Mouse (Mus musculus): ENCODE data around the gene Mageb1.
"Not testable (repeated sequence)": the region's sequence is repeated elsewhere in the genome, so short reads cannot be mapped to it uniquely, and the experiment has no call there.

Mageb1 gene

GRCm38 (mm10) chrX:92016233-92016632 lies at the start of gene Mageb1:
Gene Mageb1 (minus strand): TSS chrX:92016333.
- not testable (repeated sequence) for DNase-seq (ENCODE audit: low read depth, low spot score)
